Mouse (Mus musculus) heart, adult 2 months (tissue): ENCODE measurements around the gene Magi2.

ENCODE experiments used
- CTCF ChIP-seq: fragments of 200-600 bp; IDR thresholded peaks from 2 replicates; pipeline ENCODE4 v1.8.1; 2022; ENCODE audit warnings: antibody characterized with exemption, mild to moderate bottlenecking, moderate library complexity
- EP300 ChIP-seq: fragments of 200-500 bp; IDR thresholded peaks from 2 replicates; pipeline ENCODE4 v1.6.1; 2011; ENCODE audit warnings: low read depth, low read length, control low read depth; ENCODE audit not compliant: insufficient read depth
- POLR2A ChIP-seq: fragments of 200-500 bp; IDR thresholded peaks from 2 replicates; pipeline ENCODE4 v1.6.1; 2011; ENCODE audit warnings: mild to moderate bottlenecking, low read depth, low read length, control low read depth; ENCODE audit not compliant: insufficient read depth

DNA sequence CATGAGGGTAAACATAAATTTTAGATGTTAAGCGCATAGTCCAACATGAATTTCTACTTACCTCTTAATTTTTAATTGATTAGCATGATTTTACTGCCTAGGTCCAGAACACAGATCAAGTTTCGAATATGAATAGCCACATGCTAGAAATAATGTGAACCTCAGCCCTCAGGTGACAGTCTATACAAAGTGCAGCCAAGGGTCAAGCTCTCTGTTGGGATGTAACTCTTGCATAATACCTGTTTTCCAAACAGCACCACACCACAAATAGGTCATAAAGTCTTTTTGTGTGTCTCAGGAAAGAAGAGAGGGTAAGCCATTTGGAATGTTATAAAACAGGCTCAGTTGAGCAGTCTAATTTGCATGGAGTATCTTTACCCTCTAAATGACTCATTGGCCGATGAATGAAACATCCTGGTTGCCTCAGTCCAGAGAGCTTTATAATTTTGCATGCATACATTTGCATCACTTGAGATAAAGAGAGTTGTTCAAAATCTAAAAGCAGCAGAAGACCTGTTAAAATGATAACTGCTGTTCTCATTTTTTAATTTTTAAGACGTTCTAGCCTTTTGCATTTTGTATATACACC is 246.1 kb downstream of the Magi2 start:
- no peak for TF ChIP-seq POLR2A
- TF ChIP-seq CTCF = no peak
- TF ChIP-seq EP300 = no peak
